Mouse (Mus musculus): ENCODE measurements around the gene Tspan9.

DNA sequence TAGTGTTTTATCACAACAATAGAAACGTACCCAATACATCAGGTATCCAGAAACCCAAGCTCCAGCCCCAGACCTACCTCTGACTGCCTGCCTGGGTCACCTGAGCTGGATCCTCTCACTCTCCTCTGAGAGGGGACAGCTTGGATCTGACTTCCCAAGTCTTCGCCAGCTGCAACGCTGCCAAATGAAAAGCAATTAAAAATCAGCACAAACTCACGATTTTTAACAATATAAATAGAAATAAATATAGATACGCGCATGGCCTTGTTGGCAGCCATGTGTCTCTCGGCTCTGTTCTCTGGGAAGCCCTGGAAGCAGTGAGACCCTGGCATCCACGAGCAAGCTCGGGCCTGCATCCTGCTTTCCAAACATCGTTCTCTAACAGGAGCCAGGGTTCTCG lies 60.1 kb downstream of the Tspan9 start:
- TF ChIP-seq GATA1 (IDR thresholded peaks at IDR 0.05; ENCODE audit: borderline replicate concordance, low read length) (no peak), FLI1 (IDR thresholded peaks at IDR 0.05; ENCODE audit: low read length) (no peak)
